Mouse (Mus musculus): ENCODE results near the gene Clmn.

DNA sequence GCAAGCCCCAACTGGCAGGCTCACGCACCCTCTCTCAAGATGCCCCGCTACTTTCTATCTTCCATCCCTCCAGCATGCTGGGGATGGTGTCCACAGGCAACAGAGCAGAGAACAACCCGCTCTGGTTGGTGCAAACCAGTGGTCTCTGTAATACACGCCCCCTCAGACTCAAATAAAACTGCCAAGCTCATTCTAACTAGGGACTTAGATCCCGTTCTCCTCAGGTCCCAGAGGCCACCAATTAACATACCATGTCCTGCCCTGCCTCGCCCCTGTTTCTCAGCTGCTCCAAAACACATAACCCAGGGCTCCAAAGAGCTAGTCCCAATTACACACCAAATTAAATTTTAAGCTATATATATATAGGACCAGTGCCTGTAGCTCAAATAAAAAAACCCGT, 50.6 kb downstream of the Clmn start:
- TF ChIP-seq POLR2A (IDR thresholded peaks at IDR 0.05; ENCODE audit: borderline replicate concordance, low read depth, low read length) (no peak), CTCF (IDR thresholded peaks at IDR 0.05; ENCODE audit: low read depth, low read length) (no peak)
